Mouse (Mus musculus) heart, embryonic 11.5 days (tissue): ENCODE data around the gene Cyp3a41a. TPM values are rescaled to one million over a fixed set of nuclear protein-coding genes. Genes with fewer than 3 reads are reported as not detected.
"Not testable (repeated sequence)": the region's sequence is repeated elsewhere in the genome, so short reads cannot be mapped to it uniquely, and the experiment has no call there.

Source experiments
- ATAC-seq: fragments of 200-750 bp; cut with Nextera tagmentation; replicated peaks from 2 replicates; pipeline ENCODE4 v1.8.0; 2017; ENCODE audit warnings: moderate library complexity; ENCODE audit not compliant: insufficient number of reproducible peaks, low FRiP score, low TSS enrichment
- H3K27ac ChIP-seq: fragments of 300-500 bp; sonication (generic); 2 replicates; pipeline ENCODE4 v1.5.1; 2014; ENCODE audit warnings: mild to moderate bottlenecking, low read depth, low read length
- H3K27me3 ChIP-seq: fragments of 300-500 bp; sonication (generic); 2 replicates; pipeline ENCODE4 v1.6.1; 2014; ENCODE audit warnings: mild to moderate bottlenecking, low read length, mixed read lengths; ENCODE audit not compliant: control insufficient read depth, insufficient read depth
- H3K36me3 ChIP-seq: fragments of 300-500 bp; sonication (generic); 2 replicates; pipeline ENCODE4 v1.6.1; 2014; ENCODE audit warnings: mild to moderate bottlenecking, low read length, moderate library complexity, mixed read lengths; ENCODE audit not compliant: control insufficient read depth, insufficient read depth
- H3K4me1 ChIP-seq: fragments of 300-500 bp; sonication (generic); 2 replicates; pipeline ENCODE4 v1.6.1; 2014; ENCODE audit warnings: low read length; ENCODE audit not compliant: control insufficient read depth, insufficient read depth
- H3K4me2 ChIP-seq: fragments of 300-500 bp; sonication (generic); 2 replicates; pipeline ENCODE4 v1.6.1; 2014; ENCODE audit warnings: mild to moderate bottlenecking, moderate library complexity
- H3K4me3 ChIP-seq: fragments of 300-500 bp; sonication (generic); 2 replicates; pipeline ENCODE4 v1.5.1; 2014; ENCODE audit warnings: low read depth, low read length
- H3K9ac ChIP-seq: fragments of 300-500 bp; sonication (generic); 2 replicates; pipeline ENCODE4 v1.6.1; 2014; ENCODE audit warnings: mild to moderate bottlenecking, low read depth, low read length, moderate library complexity
- H3K9me3 ChIP-seq: fragments of 300-500 bp; sonication (generic); replicated peaks from 2 replicates; pipeline ENCODE4 v1.6.1; 2016; ENCODE audit warnings: low read length; ENCODE audit not compliant: control insufficient read depth
- WGBS: fragments of 180-500 bp; shearing (Covaris S2); extraction: QIAGEN DNeasy Blood & Tissue Kit; methylation state at CpG from one replicate; pipeline ENCODE4 v1.1.7; 2014; ENCODE audit not compliant: insufficient replicate concordance; 5-methylcytosine and 5-hydroxymethylcytosine counted together
- polyA plus RNA-seq: library from polyadenylated mRNA; unstranded; fragments of >200 nt; fragmentation: Nextera tagmentation; extraction: Ambion mirVana; gene quantifications from 2 replicates; pipeline ENCODE4 v1.2.1, GENCODE M21; 2014

The Cyp3a41a gene
- polyA plus RNA-seq, result not detected in 2 replicates

- H3K36me3 ChIP-seq, H3K27ac ChIP-seq, ATAC-seq, H3K9me3 ChIP-seq, H3K4me1 ChIP-seq, H3K27me3 ChIP-seq, H3K9ac ChIP-seq, H3K4me3 ChIP-seq, H3K4me2 ChIP-seq: not testable (repeated sequence)
- 73% methylated on average over 1 of the region's 2 CpGs for WGBS
Measured at GRCm38 (mm10) chr5:145720036-145720435, at the start of gene Cyp3a41a. Gene Cyp3a41a, minus strand, starts transcription at chr5:145720136.

- H3K9me3 ChIP-seq, ATAC-seq: not testable (repeated sequence)
- WGBS, result 70% methylated on average over 3 of the region's 3 CpGs
Measured at GRCm38 (mm10) chr5:145737512-145737911, 17.6 kb upstream of the Cyp3a41a start.

GRCm38 (mm10) chr5:145714296-145714695, 5.6 kb downstream of the Cyp3a41a start:
- H3K27me3 ChIP-seq, H3K36me3 ChIP-seq, ATAC-seq, H3K4me1 ChIP-seq, H3K27ac ChIP-seq, H3K4me3 ChIP-seq, H3K9me3 ChIP-seq, H3K9ac ChIP-seq, H3K4me2 ChIP-seq: not testable (repeated sequence)
- 35% methylated on average over 1 of the region's 1 CpGs for WGBS

More at GRCm38 (mm10) chr5:145737512-145737911, 17.6 kb upstream of the Cyp3a41a start:
- H3K4me1 ChIP-seq, H3K4me3 ChIP-seq, H3K9ac ChIP-seq, H3K36me3 ChIP-seq, H3K27ac ChIP-seq, H3K27me3 ChIP-seq, H3K4me2 ChIP-seq: not testable (repeated sequence)

GRCm38 (mm10) chr5:145707372-145707771, 12.6 kb downstream of the Cyp3a41a start:
- H3K27ac ChIP-seq, ATAC-seq, H3K27me3 ChIP-seq, H3K4me3 ChIP-seq, H3K36me3 ChIP-seq, H3K4me1 ChIP-seq, H3K9me3 ChIP-seq, H3K9ac ChIP-seq, H3K4me2 ChIP-seq: not testable (repeated sequence)
- 68% methylated on average over 2 of the region's 2 CpGs for WGBS

- 78% methylated on average over 7 of the region's 7 CpGs for WGBS
- H3K4me1 ChIP-seq, result no peaks in the 10 kb centered on the region
Measured at GRCm38 (mm10) chr5:145662007-145662406, 57.9 kb downstream of the Cyp3a41a start.

GRCm38 (mm10) chr5:145647779-145648178, 72.2 kb downstream of the Cyp3a41a start:
- H3K36me3 ChIP-seq, result no peaks in the 10 kb centered on the region
- 68% methylated on average over 4 of the region's 4 CpGs for WGBS
- no peak overlapping the region for H3K4me2 ChIP-seq
- H3K4me1 ChIP-seq, result no peaks in the 10 kb centered on the region
- peaks cover 30% of the 10 kb centered on the region for H3K9me3 ChIP-seq
- no peaks in the 10 kb centered on the region for H3K27me3 ChIP-seq
- no peak overlapping the region for H3K27ac ChIP-seq
- no peak overlapping the region for H3K9ac ChIP-seq
- no peak for ATAC-seq
- H3K4me3 ChIP-seq, result no peak overlapping the region

More at GRCm38 (mm10) chr5:145662007-145662406, 57.9 kb downstream of the Cyp3a41a start:
- Histone ChIP-seq H3K27me3 (no peaks in the 10 kb centered on the region), H3K4me2 (no peak overlapping the region), H3K4me3 (no peak overlapping the region), H3K27ac (no peak overlapping the region), H3K9ac (no peak overlapping the region), H3K9me3 (peaks cover 30% of the 10 kb centered on the region), H3K36me3 (no peaks in the 10 kb centered on the region)
- ATAC-seq, result 0 out of 2 replicates have a peak, but pooled peaks have one; percentile 33

Other genes with a start within 250 kb of the Cyp3a41a start
- not detected in 2 replicates for gene Cyp3a41b, start 135.4 kb downstream of the Cyp3a41a start, polyA plus RNA-seq
- gene Cyp3a44, start 85.7 kb upstream of the Cyp3a41a start, polyA plus RNA-seq, result not detected in 2 replicates
- gene Cyp3a11, start 159.8 kb upstream of the Cyp3a41a start, polyA plus RNA-seq, result not detected in 2 replicates